Mouse (Mus musculus) forebrain, embryonic 11.5 days (tissue): ENCODE results near the gene Ptar1. TPM values are rescaled to one million over a fixed set of nuclear protein-coding genes. Genes with fewer than 3 reads are reported as not detected.

Experiments
- polyA plus RNA-seq: library from polyadenylated mRNA; unstranded; fragments of >200 nt; fragmentation: Nextera tagmentation; extraction: Ambion mirVana; gene quantifications from 2 replicates; pipeline ENCODE4 v1.2.1, GENCODE M21; 2014

Gene Ptar1
- polyA plus RNA-seq, 1 experiment from 2014 or later, result 11.0 TPM

Other genes with a start within 250 kb of the Ptar1 start
- 1.2 and 1.3 TPM in 2 replicates for gene Mamdc2, start 239.0 kb upstream of the Ptar1 start, polyA plus RNA-seq
- 0.43 and 0.44 TPM in 2 replicates for gene 1700028P14Rik, start 34.6 kb upstream of the Ptar1 start, polyA plus RNA-seq
- gene Apba1, start 71.5 kb downstream of the Ptar1 start, polyA plus RNA-seq, result 0.92 and 1.2 TPM in 2 replicates